Mouse (Mus musculus) limb, embryonic 14.5 days (tissue): ENCODE data around the gene Cd320. TPM values are rescaled to one million over a fixed set of nuclear protein-coding genes. Genes with fewer than 3 reads are reported as not detected.
A peak's percentile ranks its signal among the peaks of the same experiment; 100 is the strongest.
"Not testable (repeated sequence)": the region's sequence is repeated elsewhere in the genome, so short reads cannot be mapped to it uniquely, and the experiment has no call there.

Source experiments
- ATAC-seq: fragments of 200-750 bp; cut with Nextera tagmentation; 2 replicates; pipeline ENCODE4 v1.8.0; 2017; ENCODE audit warnings: low read depth, moderate number of reproducible peaks, moderate TSS enrichment; ENCODE audit not compliant: low FRiP score
- DNase-seq: peaks from one replicate; pipeline ENCODE4 v3.0.0-alpha.2; 2015; ENCODE audit warnings: low spot score
- H3K27ac ChIP-seq: fragments of 300-500 bp; sonication (generic); replicated peaks from 2 replicates; pipeline ENCODE4 v1.5.1; 2014; ENCODE audit warnings: low read depth, mild to moderate bottlenecking, low read length, moderate library complexity, mixed read lengths
- H3K27me3 ChIP-seq: fragments of 300-500 bp; sonication (generic); 2 replicates; pipeline ENCODE4 v1.6.1; 2014; ENCODE audit warnings: low read length, mixed read lengths; ENCODE audit not compliant: control insufficient read depth, insufficient read depth
- H3K36me3 ChIP-seq: fragments of 300-500 bp; sonication (generic); 2 replicates; pipeline ENCODE4 v1.6.1; 2014; ENCODE audit warnings: mild to moderate bottlenecking, low read length, moderate library complexity, mixed read lengths; ENCODE audit not compliant: control insufficient read depth, insufficient read depth
- H3K4me1 ChIP-seq: fragments of 300-500 bp; sonication (generic); 2 replicates; pipeline ENCODE4 v1.6.1; 2014; ENCODE audit warnings: antibody characterized with exemption, low read length, mixed read lengths; ENCODE audit not compliant: control insufficient read depth, insufficient read depth
- H3K4me2 ChIP-seq: fragments of 300-500 bp; sonication (generic); replicated peaks from 2 replicates; pipeline ENCODE4 v1.6.1; 2014; ENCODE audit warnings: low read depth, mild to moderate bottlenecking, low read length, moderate library complexity; ENCODE audit not compliant: severe bottlenecking
- H3K4me3 ChIP-seq: fragments of 300-500 bp; sonication (generic); replicated peaks from 2 replicates; pipeline ENCODE4 v1.5.1; 2014; ENCODE audit warnings: low read length
- H3K9ac ChIP-seq: fragments of 300-500 bp; sonication (generic); 2 replicates; pipeline ENCODE4 v1.6.1; 2014; ENCODE audit warnings: mild to moderate bottlenecking, low read depth, low read length, moderate library complexity; ENCODE audit not compliant: severe bottlenecking
- H3K9me3 ChIP-seq: fragments of 300-500 bp; sonication (generic); 2 replicates; pipeline ENCODE4 v1.6.1; 2016; ENCODE audit warnings: low read length; ENCODE audit not compliant: control insufficient read depth
- POLR2A ChIP-seq: fragments of 200-500 bp; IDR thresholded peaks from 2 replicates; pipeline ENCODE4 v1.8.0; 2012; ENCODE audit warnings: inconsistent platforms, mild to moderate bottlenecking, moderate library complexity, borderline replicate concordance; ENCODE audit not compliant: insufficient read depth, insufficient read length; ENCODE audit errors: extremely low read depth
- WGBS: fragments of 180-500 bp; shearing (Covaris S2); extraction: QIAGEN DNeasy Blood & Tissue Kit; methylation state at CpG from one replicate; pipeline ENCODE4 v1.1.7; 2014; 5-methylcytosine and 5-hydroxymethylcytosine counted together
- polyA plus RNA-seq, 2 experiments: library from polyadenylated mRNA; depleted of rRNA in 1 of 2; stranded (reverse) in 1 of 2; unstranded in 1 of 2; fragments of >200 nt; fragmentation: Nextera tagmentation in 1 of 2; extraction: Ambion mirVana in 1 of 2; gene quantifications; 2 replicates each; pipeline versions ENCODE4 v1.2.1 to v1.2.3; 2012 to 2014

Cd320 gene
- polyA plus RNA-seq, 2 experiments: 42.9 to 57.9 TPM

DNA sequence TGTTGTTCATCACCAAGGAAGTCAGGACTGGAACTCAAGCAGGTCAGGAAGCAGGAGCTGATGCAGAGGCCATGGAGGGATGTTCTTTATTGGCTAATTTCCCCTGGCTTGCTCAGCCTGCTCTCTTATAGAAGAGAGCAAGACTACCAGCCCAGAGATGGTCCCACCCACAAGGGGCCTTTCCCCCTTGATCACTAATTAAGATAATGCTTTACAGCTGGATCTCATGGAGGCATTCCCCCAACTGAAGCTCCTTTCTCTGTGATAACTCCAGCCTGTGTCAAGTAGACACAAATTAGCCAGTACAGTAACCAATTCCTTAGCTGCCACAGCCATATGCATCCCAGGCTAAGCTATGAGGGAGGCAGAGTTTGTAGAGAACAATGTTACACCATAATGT lies 45.3 kb downstream of the Cd320 start:
- not testable (repeated sequence) for ATAC-seq, DNase-seq, H3K9ac ChIP-seq, H3K4me3 ChIP-seq, H3K27me3 ChIP-seq, H3K9me3 ChIP-seq, H3K27ac ChIP-seq, H3K4me1 ChIP-seq
- Histone ChIP-seq H3K4me2 (0 out of 2 replicates have a peak overlapping the region, but pooled peaks have one; percentile 45), H3K36me3 (peaks cover 11% of the 10 kb centered on the region; the same call in 1 of the 2 replicates)

DNA sequence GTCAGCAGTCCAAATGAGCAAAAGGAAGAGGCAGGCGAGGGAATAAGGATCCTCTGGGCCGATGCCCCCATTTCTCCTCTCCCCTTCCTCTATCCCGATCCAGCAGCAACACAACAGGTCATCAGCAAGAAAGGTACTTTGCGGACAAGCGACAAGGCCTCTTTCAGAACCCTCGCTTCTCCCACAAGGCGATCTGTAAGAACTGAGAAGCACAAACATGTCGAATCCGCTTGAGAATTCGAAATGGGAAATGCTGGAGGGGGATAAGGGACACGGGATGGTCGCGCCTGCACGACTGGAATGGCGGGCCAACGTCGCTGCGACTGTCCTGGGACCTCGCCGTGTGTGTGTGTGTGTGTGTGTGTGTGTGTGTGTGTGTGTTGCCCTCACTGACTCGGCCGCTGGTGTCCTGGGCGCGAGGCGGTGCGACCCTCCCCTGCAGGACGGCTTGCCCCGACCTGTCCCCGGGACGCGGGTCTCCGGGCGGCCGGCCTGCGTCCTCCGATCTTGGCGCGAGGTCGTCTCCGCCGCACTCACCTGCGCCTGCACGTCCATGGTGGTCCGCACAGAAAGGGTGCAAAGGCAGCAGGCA lies 47.1 kb downstream of the Cd320 start:
- peaks cover 11% of the 10 kb centered on the region; the same call in 1 of the 2 replicates for H3K36me3 ChIP-seq
- not testable (repeated sequence) for H3K9me3 ChIP-seq, DNase-seq, H3K27me3 ChIP-seq, ATAC-seq, H3K4me1 ChIP-seq, H3K27ac ChIP-seq
- peak overlapping the region; percentile 60 for H3K4me2 ChIP-seq
- peak overlapping the region; percentile 58 for H3K4me3 ChIP-seq
- H3K9ac ChIP-seq: peak overlapping the region; percentile 62
- WGBS: under 1% methylated on average over 27 of the region's 44 CpGs

DNA sequence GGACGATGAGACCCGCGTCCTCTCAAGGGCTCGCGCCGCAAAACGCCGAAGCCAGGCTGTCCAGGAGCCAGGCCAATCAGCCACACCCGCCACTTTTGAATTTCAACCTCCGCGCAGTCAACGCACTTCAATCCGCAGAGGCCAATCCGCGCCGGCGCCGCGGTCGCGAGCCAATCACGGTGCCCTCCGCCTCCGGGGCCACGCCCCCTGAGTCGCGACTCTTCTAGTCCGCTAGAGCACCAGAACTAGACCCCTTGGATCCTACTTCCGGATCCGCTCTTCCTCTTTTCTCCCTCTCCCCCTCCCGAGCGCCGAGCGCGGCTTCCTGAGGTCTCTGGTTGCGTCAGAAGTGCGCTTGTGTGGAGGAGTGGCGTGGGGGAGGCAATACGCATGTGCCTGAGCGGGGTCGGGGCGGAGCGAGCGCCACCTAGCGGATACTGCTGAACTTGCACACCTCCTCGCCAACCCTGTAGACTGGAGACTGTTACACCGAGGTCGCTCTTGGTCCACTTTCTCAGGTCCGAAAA lies 47.7 kb downstream of the Cd320 start, which contains the start of gene Kifc1:
Gene Kifc1 (minus strand): TSS at position 129 of the 527 bp plus-strand sequence.
- 0 out of 2 replicates have a peak, but pooled peaks have one; percentile 16 for TF ChIP-seq POLR2A
- Histone ChIP-seq H3K9ac (peak within 1 kb of the TSS; percentile 62), H3K36me3 (peaks cover 8% of the 10 kb centered on the region; the same call in 1 of the 2 replicates), H3K4me2 (peak within 1 kb of the TSS; percentile 60), H3K4me3 (peak within 1 kb of the TSS; percentile 58), H3K9me3 (no peaks in the 10 kb centered on the region), H3K27ac (no peak within 1 kb of the TSS), H3K4me1 (peaks cover 9% of the 10 kb centered on the region), H3K27me3 (no peaks in the 10 kb centered on the region)
- ATAC-seq (peak; percentile 100), DNase-seq (peak; percentile 99)
- WGBS: under 1% methylated on average over 48 of the region's 49 CpGs

DNA sequence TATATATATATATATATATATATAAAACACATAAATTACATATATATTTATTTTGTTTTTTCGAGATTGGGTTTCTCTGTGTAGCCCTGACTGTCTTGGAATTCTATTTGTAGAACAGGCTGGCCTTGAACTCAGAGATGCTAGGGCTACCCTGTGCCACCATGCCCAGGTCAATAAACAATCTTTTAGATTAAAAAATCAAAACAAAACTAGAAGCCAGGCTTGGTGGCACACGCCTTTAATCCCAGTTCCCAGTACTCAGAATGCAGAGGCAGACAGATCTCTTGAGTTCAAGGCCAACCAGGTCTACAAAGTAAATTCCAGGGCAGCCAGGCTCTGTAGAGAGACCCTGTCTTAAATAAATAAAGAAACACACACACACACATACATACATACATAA lies 48.5 kb downstream of the Cd320 start:
- ATAC-seq: no peak
- Histone ChIP-seq H3K27ac (no peak overlapping the region), H3K4me1 (peaks cover 9% of the 10 kb centered on the region), H3K4me3 (no peak overlapping the region), H3K27me3 (no peaks in the 10 kb centered on the region), H3K36me3 (peaks cover under 1% of the 10 kb centered on the region; the same call in 1 of the 2 replicates), H3K4me2 (no peak overlapping the region), H3K9me3 (no peaks in the 10 kb centered on the region), H3K9ac (no peak overlapping the region)
- DNase-seq: no peak
- 75% methylated on average over 2 of the region's 2 CpGs for WGBS
- TF ChIP-seq POLR2A: no peak

DNA sequence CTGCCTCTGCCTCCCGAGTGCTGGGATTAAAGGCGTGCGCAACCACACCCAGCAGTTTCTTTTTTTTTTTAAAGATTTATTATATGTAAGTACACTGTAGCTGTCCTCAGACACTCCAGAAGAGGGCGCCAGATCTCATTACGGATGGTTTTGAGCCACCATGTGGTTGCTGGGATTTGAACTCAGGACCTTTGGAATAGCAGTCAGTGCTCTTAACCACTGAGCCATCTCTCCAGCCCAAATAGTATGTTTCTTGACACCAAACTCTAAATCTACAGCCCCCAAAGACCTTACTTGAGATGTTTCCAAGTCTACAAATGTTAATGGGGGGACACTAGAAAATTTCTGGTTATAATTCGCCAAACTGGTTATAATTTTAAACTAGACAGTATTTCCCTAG lies 49.0 kb downstream of the Cd320 start:
- not testable (repeated sequence) for H3K9me3 ChIP-seq, H3K36me3 ChIP-seq, H3K27me3 ChIP-seq, DNase-seq, H3K4me1 ChIP-seq, H3K27ac ChIP-seq, H3K4me2 ChIP-seq, H3K4me3 ChIP-seq, ATAC-seq, H3K9ac ChIP-seq
- WGBS: 72% methylated on average over 6 of the region's 6 CpGs
